Mouse (Mus musculus) kidney, adult 11 months (tissue): ENCODE measurements at regions not wholly inside any gene's neighbourhood (a gene's known extent, or its start where the extent isn't known, plus 50 kb on each side); places are given as distances from the start of the nearest gene placed in this dataset.
A peak's percentile ranks its signal among the peaks of the same experiment; 100 is the strongest.

Experiments used
- DNase-seq: peaks from one replicate; pipeline ENCODE4 v3.0.0; 2022

GRCm38 (mm10) chr15:51586146-51586545 lies 2298.6 kb upstream of the Gm7489 start:
- no peak for DNase-seq

DNA sequence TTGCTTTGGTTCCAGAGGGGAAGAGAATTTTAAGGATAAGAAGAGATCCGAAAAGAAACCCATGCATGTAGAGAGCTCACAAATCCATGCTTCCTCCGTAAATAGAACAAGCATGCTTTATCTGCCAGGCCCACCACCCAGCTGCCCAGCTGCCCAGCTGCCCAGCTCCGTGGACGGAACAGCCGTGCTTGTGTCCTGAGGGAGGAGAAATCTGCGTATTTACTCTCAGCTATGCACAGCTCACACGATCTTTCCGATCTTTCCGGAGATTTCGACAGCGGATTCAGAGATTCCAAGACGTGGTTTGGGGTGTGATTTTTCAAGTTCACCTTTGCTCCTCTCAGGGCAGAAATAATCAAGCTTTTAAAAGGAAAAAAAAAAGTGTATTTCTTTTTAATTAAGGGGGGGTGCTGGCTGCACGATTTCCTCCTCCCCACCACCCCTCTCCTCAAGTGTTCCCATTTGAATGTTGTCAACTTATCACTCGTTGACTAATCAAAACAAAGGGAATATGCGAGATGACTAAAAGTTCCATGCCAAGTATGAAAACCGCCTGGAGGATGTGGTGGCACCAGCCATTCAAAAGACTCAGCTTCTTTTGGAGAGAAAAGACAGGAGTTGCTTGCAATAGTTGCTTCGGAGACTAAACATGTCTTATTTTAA lies 2293.2 kb upstream of the Gm7489 start:
- DNase-seq = no peak

DNA sequence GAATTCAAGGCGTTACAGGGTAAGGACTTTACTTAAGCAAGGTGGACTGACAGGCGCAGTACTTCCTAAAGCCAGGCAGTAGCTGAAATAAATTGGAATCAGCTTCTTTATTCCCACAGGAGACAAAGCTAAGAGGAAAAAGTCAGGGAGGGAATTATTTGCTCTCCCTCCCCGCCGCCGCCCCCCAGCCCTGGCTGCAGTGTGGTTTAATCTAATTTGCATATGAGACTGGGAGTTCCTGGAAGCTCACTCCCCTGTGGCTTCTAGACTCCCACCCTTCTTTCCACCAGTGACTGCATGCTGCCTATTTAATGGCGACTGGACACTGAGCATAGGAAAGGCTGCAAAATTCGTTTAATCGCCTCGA lies 2292.7 kb upstream of the Gm7489 start:
- DNase-seq = no peak

DNA sequence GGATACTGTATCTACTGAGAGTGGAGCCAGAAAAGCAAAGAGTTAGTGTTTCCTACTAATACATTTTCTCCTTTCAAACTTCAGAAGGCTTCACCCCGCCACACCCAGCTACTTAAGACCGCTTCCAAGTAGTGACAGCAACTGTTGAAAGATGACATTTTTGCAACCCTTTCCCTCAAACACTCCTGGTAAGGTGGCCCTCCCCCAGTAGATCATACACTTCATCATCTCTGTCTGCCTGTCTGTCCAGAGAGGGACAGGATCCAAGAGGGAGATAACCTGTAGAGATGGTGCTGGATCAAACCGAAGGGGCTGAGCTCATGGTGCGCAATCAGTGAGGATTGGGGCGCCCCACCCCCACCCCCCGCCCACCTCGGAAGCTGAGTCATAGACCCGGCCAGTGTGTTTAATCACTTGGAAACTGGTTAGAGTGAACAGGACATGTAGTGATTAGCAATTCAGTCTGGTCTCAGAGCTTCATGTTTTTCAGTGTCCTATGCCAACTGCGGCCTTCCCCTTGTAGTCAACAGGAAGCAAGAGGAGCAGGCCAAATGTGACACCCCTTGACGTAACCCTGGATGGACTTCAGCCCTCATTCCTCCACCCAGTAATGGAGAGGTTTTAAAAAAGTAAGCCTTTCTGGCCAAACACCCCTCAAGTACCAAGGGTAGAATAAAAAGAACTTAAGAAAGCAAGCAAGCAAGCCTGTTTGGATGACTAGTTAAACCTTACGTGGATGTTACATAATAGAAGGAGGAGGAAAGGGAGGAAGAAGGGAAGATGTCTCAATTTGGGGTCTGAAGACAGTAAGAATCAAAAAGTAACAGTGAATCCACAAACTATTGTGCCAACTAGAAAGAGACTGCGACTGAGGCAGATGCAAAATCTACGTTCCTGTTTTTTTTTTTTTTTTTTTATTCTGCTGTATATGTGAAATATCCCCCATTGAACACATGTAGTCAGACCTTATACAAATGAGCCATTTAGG lies 2291.9 kb upstream of the Gm7489 start:
- DNase-seq = no peak

- no peak for DNase-seq
Observed at GRCm38 (mm10) chr15:51594060-51594459, 2290.6 kb upstream of the Gm7489 start.

GRCm38 (mm10) chr15:51595655-51596054 lies 2289.1 kb upstream of the Gm7489 start:
- DNase-seq = peak; percentile 4

- DNase-seq = no peak
Observed at GRCm38 (mm10) chr15:51597841-51598240, 2286.9 kb upstream of the Gm7489 start.

DNA sequence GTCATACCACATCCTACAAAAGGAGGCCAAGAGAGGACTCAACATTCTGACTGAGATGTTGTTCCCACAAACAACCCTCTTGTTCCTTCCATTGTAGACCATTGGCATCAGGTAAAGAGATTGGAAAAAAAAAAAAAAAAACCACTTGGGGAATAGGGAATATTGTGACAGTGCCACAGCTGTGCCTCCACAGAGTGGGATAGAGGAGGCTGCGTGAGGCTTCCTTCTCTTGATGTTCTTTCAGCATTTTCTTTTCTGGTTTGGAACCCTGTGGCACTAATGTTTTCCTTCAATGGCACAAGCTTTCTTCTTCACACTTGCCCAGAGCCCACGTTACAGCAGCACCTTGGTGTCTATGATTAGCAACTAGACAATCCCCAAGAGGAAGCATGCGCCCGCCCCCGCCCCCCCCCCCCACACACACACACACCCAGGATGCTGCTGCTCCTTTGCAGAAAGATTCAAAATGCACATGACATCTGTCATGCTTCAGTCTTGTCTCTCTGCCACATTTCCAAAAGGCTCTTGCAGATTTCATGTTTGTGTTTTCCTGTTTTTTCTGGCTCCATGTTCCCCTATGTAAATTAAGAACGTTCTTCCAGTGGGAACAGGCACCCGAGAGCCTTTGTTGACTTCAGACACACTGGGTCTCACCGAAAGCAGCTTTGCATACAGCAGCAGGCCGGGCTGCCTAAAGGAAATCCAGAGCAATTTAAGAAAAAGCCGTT lies 2283.4 kb upstream of the Gm7489 start:
- DNase-seq = no peak

DNA sequence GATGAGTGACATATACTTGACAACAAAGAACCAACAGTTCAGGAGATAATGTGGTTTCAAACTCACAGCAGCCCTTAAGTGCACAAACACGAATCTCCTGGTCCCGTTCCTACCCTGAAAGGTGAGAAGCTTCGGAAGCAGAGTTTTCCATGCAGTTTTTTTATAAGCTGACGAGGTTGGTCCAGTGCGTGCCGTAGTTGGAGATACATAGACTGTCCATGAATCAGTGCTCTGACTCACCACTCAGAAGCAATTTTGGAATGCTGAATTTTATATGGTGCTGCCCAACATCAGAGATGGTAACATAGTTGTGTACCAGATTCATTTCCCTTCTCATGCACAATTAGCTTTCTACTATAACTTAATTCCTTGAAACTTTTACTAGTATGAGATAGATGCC lies 2263.3 kb upstream of the Gm7489 start:
- DNase-seq = no peak

DNA sequence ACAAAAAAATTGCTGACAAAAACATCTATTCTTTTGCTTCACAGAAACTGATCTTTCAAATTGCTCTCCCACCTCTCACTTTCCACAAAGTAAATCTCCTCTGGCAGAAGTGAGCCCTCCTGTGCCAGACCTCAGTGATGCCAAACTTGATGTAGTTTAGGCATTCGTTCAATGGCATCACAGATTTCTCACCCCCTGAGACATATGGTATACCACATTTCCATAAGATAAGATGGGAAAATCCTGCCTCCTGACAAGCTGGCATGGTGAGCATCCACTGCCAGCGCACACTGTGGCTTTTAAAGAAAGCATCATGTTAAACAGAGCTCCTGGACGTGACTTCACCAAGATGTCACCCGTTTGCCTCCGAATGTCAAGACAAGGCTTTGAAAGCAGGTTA lies 2257.2 kb upstream of the Gm7489 start:
- DNase-seq = no peak

- DNase-seq = no peak
Observed at GRCm38 (mm10) chr15:51628518-51628917, 2256.2 kb upstream of the Gm7489 start.

- no peak for DNase-seq
Observed at GRCm38 (mm10) chr15:51631881-51632280, 2252.8 kb upstream of the Gm7489 start.

DNA sequence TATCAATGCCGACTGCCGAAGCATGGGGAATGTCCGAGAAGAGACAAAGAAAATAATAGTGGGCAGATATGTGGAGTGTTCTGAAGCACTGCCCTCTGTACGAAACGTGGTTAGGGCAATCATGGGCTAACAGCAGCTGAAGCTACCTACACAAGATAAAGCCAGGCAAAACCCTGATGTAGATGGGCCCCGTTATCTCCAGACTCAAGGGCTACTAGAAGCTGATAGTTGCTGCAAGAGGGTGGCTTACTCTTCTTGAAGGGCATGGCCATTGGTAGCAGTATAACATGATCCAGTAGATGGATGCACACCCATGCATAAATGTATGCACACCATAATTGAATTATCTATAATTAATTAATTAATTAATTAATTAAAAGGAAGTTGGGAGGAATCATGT lies 2251.6 kb upstream of the Gm7489 start:
- no peak for DNase-seq

DNA sequence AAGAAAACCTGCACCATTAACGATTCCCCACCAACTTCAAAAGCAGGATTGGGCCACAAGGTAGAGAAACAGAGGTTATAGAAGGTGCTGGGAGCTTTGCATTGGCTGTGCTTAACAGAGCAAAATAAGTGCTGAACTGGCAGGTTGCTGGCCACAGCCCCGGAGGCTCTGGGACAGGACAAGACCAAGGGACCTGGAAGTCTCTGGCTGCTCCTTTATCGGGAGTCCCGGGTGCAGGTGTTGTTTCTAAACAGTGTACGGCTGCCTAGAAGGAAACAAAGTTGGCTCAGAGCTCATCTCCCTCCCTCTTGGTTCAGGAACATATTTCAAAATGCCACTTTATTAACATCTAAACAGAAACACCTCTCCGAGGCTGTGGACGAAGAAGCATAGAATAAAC lies 2250.0 kb upstream of the Gm7489 start:
- no peak for DNase-seq

GRCm38 (mm10) chr15:51635129-51635920 lies 2249.4 kb upstream of the Gm7489 start:
- DNase-seq = no peak

- no peak for DNase-seq
Observed at GRCm38 (mm10) chr15:51637570-51637969, 2247.1 kb upstream of the Gm7489 start.

- DNase-seq = no peak
Observed at GRCm38 (mm10) chr15:51643772-51644311, 2240.9 kb upstream of the Gm7489 start.

DNA sequence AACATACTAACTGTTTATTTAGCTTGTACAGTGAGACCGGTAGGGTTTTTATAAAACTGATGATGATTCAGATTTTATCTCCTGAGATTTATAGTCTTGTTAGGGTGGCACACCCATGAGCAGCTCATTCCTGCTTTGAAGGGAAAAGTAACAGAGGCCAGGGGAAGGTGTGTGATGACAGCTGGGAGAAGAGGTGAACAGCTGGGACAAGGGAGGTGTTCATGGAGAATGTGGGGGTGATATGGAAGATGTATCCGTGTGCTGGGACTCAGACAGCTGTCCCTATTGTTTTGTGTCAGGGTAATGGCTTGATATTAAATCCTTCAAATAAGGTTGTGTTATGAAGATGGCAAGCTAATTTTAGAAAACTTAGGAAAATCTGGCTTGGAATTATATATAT lies 2238.4 kb upstream of the Gm7489 start:
- DNase-seq = no peak

- DNase-seq = no peak
Observed at GRCm38 (mm10) chr15:51652497-51652896, 2232.2 kb upstream of the Gm7489 start.

GRCm38 (mm10) chr15:51657621-51658020 lies 2227.1 kb upstream of the Gm7489 start:
- no peak for DNase-seq

GRCm38 (mm10) chr15:51668340-51668739 lies 2216.4 kb upstream of the Gm7489 start:
- DNase-seq = no peak

DNA sequence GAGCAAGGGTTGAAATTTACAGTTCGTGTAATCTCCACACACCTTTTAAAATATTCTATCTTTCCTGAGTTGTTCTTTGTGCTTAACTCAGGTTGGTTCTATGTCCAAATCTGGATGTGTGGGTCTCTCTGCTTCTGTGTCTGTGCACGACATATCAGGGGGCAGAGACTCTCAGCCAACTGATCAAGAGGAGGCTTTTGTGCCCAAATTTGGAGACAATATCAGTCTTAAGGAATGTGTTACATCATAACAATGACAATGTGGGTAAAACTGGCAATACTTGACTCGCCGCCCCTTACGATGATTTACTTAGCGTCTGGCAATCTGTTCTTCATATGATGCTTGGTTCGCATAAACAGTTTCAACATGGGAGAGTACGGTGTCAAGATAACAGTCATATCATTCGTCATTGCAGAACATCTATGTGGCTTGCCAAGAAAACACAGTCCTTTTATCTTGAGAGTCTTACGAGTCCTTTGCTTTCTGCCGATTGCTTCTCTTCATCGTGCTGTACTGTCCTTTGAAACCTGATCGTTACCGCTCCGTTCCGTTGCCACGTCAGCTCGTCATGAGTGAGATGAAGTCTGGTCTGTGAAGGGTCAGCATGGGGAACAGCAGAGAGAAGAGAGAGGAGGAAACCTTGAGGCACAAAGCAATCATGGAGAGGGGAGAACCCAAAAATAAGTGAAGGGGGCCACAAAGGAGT lies 2212.9 kb upstream of the Gm7489 start:
- no peak for DNase-seq
